Mouse (Mus musculus): ENCODE measurements around the gene Ift46. TPM values are rescaled to one million over a fixed set of nuclear protein-coding genes. Genes with fewer than 3 reads are reported as not detected.

The Ift46 gene
- total and polyA plus RNA-seq, 3 experiments = 30.2 to 51.9 TPM; not detected in 1

DNA sequence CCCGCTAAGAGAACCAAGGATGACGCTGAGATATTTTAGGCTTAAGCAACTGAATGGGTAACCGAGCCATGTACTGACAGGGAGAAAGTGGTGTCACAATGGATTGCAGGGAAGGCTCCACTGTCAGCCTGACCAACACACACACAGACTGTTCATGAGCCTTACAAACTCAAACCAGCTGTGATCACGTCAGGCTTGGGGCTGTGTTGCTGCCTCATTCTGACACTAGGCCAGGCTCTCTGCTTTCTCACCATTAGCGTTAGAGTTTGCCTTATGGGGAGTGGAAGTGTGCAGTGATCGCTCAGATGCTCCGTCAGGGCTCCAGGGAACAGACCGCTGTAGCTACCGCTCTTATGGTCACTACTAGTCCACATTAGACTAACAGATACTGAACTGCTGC lies 25.1 kb downstream of the Ift46 start:
- H3K79me2 ChIP-seq (ENCODE audit: control insufficient read depth, insufficient read depth, low read length, poor library complexity) = no peaks in the 10 kb centered on the region
- no peak overlapping the region for H3K9ac ChIP-seq (ENCODE audit: control insufficient read depth, low read depth, low read length, poor library complexity, severe bottlenecking)
- DNase-seq (ENCODE audit: low read depth, low spot score) = no peak
- H3K9me3 ChIP-seq (replicated peaks; ENCODE audit: insufficient read depth, low read length) = no peaks in the 10 kb centered on the region
- H3K36me3 ChIP-seq (ENCODE audit: control insufficient read depth in 1 of 2, insufficient read depth in 2 of 2, low read length in 2 of 2) = no peaks in the 10 kb centered on the region
- no peaks in the 10 kb centered on the region for H3K4me1 ChIP-seq (ENCODE audit: control insufficient read depth in 1 of 2, insufficient read depth in 2 of 2, low read length in 2 of 2)
- TF ChIP-seq SMC3 (IDR thresholded peaks at IDR 0.05; ENCODE audit: low read depth, low read length) (no peak), KAT2A (conservative IDR thresholded peaks at IDR 0.05; ENCODE audit: low read depth, low read length) (no peak), NRF1 (IDR thresholded peaks at IDR 0.05; ENCODE audit: insufficient read depth, low read depth, low read length, poor library complexity, severe bottlenecking) (no peak), CTCF (IDR thresholded peaks at IDR 0.05 in 2 of 3, conservative IDR thresholded peaks at IDR 0.05 in 1 of 3; ENCODE audit: control insufficient read depth in 1 of 3, insufficient read depth in 1 of 3, low read depth in 2 of 3, low read length in 3 of 3, poor library complexity in 1 of 3, severe bottlenecking in 1 of 3) (no peak), POLR2AphosphoS5 (IDR thresholded peaks at IDR 0.05; ENCODE audit: borderline replicate concordance, low read depth, low read length) (no peak), USF2 (IDR thresholded peaks at IDR 0.05; ENCODE audit: borderline replicate concordance in 1 of 2, insufficient read depth in 1 of 2, low read depth in 1 of 2, low read length in 2 of 2) (no peak), POLR2A (IDR thresholded peaks at IDR 0.05; ENCODE audit: control insufficient read depth in 1 of 2, insufficient read depth in 1 of 2, low read depth in 1 of 2, low read length in 2 of 2, poor library complexity in 1 of 2) (no peak), ZNF384 (IDR thresholded peaks at IDR 0.05; ENCODE audit: low read depth, low read length) (no peak), POLR2AphosphoS2 (IDR thresholded peaks at IDR 0.05; ENCODE audit: low read length) (no peak), UBTF (IDR thresholded peaks at IDR 0.05; ENCODE audit: borderline replicate concordance, insufficient read depth, low read depth, low read length) (no peak), MEF2A (IDR thresholded peaks at IDR 0.05; ENCODE audit: extremely low read depth, insufficient replicate concordance, low read depth, low read length, poor library complexity, severe bottlenecking) (no peak), GATA1 (IDR thresholded peaks at IDR 0.05; ENCODE audit: low read depth, low read length) (no peak)
- no peak overlapping the region for H3K27ac ChIP-seq (ENCODE audit: control insufficient read depth, low read depth, low read length)
- H3K27me3 ChIP-seq (ENCODE audit: control insufficient read depth in 1 of 2, insufficient read depth in 2 of 2, low read length in 2 of 2) = no peaks in the 10 kb centered on the region
- H3K4me3 ChIP-seq (ENCODE audit: control insufficient read depth in 1 of 2, insufficient read depth in 1 of 2, low read depth in 2 of 2, low read length in 2 of 2) = no peak overlapping the region

DNA sequence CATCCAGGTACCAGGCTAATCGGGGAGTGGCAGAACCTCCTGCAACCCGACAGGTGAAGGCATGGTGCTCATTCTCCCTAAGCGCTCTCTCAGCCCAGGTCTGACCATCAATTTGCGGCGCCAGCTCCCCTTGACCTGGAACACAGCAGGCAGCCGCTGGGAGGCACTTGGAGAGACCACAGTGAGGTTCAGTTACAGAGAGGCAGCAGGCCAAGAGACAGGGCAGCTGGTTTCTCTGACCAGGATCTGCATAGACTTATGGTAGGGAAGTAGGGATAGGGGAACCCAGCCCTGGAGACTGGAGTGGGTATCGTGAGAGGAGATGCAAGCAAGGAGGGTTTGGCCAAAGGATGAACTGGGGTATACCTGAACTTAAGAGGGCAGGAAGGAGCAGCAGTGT lies 30.6 kb downstream of the Ift46 start:
- Histone ChIP-seq H3K79me2 (ENCODE audit: control insufficient read depth, insufficient read depth, low read length, poor library complexity) (no peaks in the 10 kb centered on the region), H3K36me3 (ENCODE audit: control insufficient read depth in 1 of 2, insufficient read depth in 2 of 2, low read length in 2 of 2) (peaks cover 0 to 2% of the 10 kb centered on the region in 2 experiments; a peak in 2 of 4 replicates), H3K4me1 (ENCODE audit: control insufficient read depth in 1 of 2, insufficient read depth in 2 of 2, low read length in 2 of 2) (peaks cover 0 to 6% of the 10 kb centered on the region in 2 experiments; a peak in 1 of 4 replicates), H3K27me3 (ENCODE audit: control insufficient read depth in 1 of 2, insufficient read depth in 2 of 2, low read length in 2 of 2) (no peaks in the 10 kb centered on the region), H3K9ac (ENCODE audit: control insufficient read depth, low read depth, low read length, poor library complexity, severe bottlenecking) (no peak overlapping the region), H3K4me3 (ENCODE audit: control insufficient read depth in 1 of 2, insufficient read depth in 1 of 2, low read depth in 2 of 2, low read length in 2 of 2) (no peak overlapping the region), H3K27ac (ENCODE audit: control insufficient read depth, low read depth, low read length) (no peak overlapping the region), H3K9me3 (replicated peaks; ENCODE audit: insufficient read depth, low read length) (no peaks in the 10 kb centered on the region)
- DNase-seq (ENCODE audit: low read depth, low spot score) = no peak
- TF ChIP-seq CTCF (IDR thresholded peaks at IDR 0.05 in 2 of 3, conservative IDR thresholded peaks at IDR 0.05 in 1 of 3; ENCODE audit: control insufficient read depth in 1 of 3, insufficient read depth in 1 of 3, low read depth in 2 of 3, low read length in 3 of 3, poor library complexity in 1 of 3, severe bottlenecking in 1 of 3) = no peak
- no peak for TF ChIP-seq POLR2AphosphoS5 (IDR thresholded peaks at IDR 0.05; ENCODE audit: borderline replicate concordance, low read depth, low read length)
- no peak for TF ChIP-seq ELF1 (IDR thresholded peaks at IDR 0.05; ENCODE audit: low read depth, low read length)
- TF ChIP-seq MYB (IDR thresholded peaks at IDR 0.05; ENCODE audit: low read depth, low read length) = no peak
- TF ChIP-seq UBTF (IDR thresholded peaks at IDR 0.05; ENCODE audit: borderline replicate concordance, insufficient read depth, low read depth, low read length) = no peak
- no peak for TF ChIP-seq RCOR1 (IDR thresholded peaks at IDR 0.05; ENCODE audit: low read depth, low read length)
- no peak for TF ChIP-seq SIN3A (IDR thresholded peaks at IDR 0.05; ENCODE audit: low read length)
- TF ChIP-seq SMC3 (IDR thresholded peaks at IDR 0.05; ENCODE audit: low read depth, low read length) = no peak
